Mouse (Mus musculus) embryo, embryonic 10 days (tissue): ENCODE data around the gene Gstp3.
"Not testable (repeated sequence)": the region's sequence is repeated elsewhere in the genome, so short reads cannot be mapped to it uniquely, and the experiment has no call there.

Source experiments
- DNase-seq: peaks from one replicate; pipeline ENCODE4 v3.0.0-alpha.2; 2015; ENCODE audit warnings: low spot score

Gstp3 gene

DNA sequence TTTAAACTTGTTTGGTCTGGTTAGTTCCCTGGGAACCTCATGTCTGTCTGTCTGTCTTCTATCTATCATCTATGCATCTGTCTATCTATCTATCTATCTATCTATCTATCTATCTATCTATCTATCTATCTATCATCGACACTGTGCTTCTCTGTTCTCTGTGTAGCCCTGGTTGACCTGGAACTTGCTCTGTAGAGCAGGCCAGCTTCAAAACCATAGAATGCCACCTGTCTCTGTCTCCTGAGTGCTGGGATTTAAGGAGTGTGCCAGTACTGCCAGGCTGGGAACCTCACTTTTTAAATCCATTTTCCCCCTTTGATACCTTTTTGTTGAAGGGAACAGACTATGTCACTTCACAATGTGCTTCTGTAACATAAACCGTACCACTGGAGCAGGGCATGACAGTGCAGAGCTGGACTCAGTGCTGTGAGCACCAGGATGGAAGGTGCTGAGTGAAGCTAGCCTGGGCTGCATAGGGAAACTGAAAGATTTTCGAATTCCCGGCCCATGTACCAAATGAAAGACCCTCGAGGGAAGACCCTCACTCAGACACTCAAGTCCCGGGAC lies 1.6 kb upstream of the Gstp3 start:
- no peak for DNase-seq

DNA sequence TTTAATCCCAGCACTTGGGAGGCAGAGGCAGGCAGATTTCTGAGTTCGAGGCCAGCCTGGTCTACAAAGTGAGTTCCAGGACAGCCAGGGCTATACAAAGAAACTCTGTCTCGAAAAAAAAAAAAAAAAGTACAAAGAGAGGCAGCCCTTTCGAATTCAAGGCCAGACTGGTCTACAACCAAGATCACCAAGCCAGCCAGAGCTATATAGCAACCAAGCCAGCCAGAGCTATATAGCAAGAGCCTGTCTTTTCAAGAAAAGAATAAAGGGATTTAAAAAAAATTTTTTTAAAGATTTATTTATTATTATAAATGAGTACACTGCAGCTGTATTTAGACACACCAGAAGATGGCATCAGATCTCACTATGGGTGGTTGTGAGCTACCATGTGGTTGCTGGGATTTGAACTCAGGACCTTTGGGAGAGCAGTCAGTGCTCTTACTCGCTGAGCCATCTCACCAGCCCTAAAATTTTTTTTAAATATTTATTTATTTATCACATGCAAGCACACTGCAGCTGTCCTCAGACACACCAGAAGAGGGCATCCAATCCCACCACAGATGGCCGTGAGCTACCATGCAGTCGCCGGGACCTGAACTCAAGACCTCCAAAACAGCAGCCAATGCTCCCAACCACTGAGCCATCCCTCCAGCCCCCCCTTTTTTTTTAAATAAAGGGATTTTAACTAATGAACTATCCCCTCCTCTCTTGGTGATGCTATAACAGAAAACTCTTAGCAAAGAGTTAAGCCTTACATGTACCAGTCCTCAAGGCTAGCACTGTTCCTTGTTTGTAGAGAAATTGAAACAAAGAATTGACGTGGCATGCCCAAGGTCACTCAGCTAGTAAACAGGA lies 902 bp upstream of the Gstp3 start:
- DNase-seq: not testable (repeated sequence)

DNA sequence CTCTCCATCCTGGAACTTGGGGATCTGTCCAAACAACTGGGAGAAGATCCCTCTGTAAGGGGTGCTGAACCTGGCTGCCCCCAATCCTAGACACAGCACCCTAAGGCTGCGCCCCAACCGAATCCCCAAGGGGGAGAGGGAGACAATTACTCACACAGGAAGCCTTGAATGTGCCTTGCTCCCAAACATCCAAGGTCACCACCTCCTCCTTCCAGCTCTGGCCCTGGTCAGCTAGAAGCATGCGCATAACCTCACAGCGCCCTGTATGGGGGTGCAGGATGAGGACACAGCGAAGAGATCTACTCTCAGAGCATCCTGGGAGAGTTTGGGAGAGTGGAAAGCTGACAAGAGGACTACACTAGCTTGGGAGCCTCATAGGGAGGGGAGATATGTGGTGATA lies 788 bp downstream of the Gstp3 start:
- DNase-seq: no peak

DNA sequence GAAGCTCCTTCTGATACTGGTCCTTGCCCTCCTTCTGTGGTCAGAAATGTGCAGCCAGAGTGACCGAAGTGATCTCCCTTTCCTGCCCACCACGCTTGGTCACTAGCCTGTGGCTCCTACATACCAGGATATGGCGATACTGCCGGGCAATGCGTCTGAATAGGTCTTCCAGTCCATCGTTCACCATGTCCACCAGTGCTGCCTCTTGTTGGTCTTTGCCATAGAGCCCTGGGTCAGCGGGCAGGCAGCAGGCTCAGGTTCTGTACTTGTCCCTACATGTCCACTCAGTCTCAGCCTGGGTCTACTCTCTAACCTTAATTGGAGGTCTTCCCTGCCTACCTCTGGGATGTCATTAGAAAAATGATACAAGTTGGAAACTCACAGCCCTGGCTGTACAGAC lies 1.4 kb downstream of the Gstp3 start:
- no peak for DNase-seq

DNA sequence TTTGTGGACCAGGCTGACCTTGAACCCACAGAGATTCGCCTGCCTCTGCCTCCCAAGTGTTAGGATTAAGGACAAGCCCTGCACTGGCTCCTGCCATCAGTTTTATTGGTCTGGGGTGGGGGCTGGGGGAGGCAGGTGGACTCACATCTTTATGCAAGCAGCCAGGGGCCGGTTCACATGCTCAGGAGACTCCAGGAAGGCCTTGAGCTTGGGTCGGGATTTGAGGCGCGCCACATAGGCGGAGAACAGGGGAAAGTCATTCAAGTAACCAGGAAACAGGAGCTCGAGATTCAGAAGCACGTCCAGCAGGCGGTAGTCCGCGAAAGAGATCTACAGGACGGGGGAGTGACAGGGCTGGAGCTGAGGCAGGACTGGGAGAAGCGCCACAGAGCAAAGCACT lies 2.0 kb downstream of the Gstp3 start:
- DNase-seq: no peak

DNA sequence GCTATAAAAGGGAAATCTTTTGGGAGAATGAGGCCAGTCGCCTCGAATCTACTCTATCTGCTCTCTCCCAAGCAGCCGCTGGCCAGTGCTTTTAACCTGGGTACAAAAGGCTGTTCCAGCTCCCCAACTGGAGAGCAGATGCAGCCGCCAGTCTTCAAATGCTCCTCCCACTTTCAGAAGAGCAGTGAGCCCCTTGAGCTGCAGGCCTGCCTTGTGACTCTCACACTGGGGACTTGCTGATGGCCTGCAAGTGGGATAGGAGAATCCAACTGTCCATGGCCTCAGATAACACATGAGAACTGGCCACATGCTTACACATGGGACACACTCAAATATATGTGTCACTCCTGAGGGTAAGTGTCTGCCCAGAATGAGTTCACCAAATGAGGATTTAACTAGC lies 2.6 kb downstream of the Gstp3 start:
- no peak for DNase-seq

DNA sequence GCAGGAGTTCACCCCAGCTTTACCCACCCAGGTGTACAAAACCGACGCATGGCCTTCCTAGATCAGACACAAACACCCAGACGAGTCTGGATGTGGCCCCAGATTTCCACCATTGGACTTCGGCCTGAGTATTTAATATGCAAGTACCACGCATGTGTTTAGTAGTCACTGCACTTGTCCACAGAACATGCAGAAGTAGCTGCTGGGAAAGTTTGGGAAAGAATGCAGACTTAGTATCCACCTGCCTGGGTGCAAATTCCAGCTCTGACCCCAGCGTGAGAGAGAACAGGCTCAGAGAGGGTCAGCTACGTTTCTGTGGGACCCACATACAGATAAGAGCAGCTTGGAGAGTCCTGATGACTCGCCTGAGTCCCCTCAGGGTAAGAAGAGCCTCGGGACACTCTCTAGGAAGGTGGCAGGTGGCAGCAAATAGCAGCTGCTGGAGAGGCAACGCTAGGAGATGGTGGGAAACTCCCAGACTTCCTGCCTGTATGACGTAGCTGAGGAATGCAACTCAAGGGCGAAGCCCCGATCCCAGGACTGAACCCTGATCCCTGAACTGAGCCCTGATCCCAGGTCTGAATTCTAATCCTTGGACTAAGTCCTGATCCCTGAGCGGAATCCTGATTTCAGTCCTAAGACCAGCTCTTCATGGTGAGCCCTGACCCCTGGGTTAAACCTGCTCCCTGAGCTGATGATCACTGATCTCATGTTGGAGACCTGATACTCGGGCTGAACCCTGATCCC lies 3.2 kb downstream of the Gstp3 start:
- no peak for DNase-seq

DNA sequence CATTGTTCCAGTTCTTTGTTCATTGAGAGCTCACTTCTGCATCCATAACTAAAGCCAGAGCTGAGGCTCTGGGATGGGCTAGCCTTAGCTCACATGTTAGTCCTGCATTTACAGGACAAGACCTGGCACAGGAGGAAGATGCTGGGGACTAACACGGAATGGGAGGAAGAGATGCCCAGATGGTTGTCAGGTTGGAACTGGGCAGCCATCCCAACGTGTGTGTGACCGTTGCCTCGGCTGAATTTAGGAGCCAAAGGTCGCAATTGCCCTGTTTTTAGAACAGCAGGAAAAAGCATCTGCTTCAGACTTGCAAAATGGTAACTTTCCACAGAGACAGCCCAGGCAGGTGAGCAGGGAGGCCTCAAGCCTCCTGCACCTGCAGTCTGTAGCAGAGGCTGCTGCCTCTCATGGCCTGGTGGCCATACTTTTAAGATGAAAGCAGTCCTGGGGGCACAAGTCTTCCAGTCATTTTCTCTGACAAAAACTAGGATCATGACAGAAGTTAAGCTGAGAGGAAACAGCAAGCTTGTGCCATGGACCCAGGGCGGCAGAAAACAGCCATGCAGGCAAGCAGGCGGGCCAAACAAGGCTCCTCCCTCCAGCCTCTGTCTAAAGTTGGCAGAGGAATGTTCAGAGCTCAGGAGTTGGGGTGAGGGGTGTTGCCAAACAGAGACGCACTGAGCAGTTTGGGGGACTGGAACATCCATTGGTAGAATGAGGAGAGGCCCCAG lies 4.0 kb downstream of the Gstp3 start:
- DNase-seq: no peak

DNA sequence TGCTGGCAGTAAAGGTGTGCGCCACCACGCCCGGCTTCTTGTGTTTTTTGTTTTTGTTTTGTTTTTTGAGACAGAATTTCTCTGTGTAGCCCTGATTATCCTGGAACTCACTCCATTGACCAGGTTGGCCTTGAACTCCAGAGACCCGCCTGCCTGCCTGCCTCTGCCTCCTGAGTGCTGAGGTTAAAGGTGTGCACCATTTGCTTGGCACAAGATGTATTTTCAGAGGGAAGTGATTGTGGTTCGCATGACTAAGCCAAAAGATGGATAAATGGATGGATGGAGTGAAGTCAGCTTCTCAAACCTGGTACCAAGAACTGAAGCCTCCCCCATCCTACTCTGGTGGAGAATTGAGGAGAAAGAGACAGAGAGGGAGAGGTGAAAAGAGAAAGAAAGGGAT lies 4.8 kb downstream of the Gstp3 start:
- DNase-seq: no peak

DNA sequence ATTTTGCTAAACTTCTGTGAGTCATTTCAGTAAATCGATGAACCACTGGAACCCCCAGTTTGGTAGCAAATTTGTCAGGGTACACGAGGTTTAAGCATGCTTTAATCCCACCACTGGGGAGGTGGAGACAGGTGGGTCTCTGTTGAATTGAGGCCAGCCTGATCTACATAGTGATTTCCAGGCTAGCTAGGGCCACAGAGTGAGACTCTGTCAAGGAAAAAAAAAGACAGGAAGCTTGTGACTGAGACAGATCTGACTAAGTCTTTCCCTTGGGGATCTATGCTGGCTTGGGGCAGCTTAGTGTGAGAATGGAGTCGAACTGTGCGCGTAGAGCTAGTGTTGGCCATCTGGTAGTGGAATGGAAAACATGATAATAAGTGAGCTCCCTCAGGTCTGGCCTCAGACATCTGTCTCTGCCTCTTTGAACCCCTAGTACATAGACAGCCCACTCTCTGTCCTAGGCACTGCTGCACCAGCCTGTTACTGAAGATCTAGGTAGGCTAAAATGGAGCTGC lies 6.8 kb downstream of the Gstp3 start:
- DNase-seq: no peak

DNA sequence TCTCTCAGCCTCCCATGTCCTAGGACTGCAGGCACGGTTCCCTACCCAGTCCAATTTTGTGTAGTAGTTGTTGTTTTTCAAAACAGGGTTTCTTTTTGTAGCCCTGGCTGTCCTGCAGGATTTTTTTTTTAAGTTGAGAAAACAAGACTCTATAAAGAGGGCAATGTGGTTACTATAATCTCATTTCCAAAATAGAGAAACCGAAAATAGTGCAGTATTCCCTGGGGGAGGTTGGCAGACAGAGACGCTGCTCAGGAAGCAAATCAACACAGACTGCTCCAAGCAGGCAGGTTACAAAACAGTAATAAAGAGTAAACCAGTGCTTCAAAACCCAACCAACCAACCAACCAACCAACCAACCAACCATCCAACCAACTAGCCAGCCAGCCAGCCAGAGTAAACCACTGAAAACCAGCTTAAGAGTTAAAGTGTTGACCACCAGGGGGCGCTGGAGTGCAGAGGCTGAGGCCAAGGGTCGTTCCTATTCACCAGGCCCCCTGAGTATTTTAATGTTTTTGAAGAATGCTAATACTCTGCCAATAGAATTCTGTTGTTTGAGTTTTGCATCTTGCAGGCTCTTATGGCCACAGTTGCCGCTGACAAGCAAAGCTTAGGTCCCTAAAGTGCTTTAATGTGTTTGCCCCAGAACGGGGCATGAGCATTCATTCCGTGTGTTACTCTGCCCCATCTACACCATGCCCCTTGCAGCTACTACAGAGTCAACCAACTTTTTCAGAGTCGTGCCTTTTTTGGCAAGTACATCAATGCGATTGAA lies 7.4 kb downstream of the Gstp3 start:
- DNase-seq: peak; percentile 83

DNA sequence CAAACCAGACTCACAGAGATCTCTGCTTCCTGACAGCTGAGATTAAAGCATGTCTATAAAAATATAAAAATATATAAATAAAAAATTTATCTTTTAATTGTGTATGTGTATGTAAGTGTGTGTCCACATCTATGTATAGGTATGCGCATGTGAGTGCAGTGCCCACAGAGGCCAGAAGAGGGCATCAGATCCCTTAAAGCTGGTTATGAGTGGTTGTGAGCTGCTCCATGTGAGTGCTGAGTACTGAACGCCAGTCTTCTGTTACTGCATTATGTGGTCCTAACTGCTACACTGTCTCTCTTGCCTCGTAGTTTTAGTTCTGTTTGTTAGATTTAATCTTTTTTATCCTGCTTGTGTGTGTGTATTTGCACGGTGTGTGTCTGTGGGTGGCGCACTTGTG lies 8.4 kb downstream of the Gstp3 start:
- no peak for DNase-seq

DNA sequence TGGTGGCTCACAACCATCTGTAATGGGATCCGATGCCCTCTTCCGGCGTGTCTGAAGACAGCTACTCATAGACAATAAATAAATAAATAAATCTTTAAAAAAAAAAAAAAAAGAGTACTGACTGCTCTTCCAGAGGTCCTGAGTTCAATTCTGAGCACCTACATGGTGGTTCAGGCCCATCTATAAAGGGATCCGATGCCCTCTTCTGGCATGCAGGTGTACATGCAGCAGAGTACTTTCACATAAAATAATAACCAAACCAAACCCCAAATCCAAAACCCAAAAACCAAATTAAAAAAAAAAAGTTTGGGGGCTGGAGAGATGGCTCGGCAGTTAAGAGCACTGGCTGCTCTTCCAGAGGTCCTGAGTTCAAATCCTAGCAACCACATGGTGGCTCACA lies 10.3 kb downstream of the Gstp3 start:
- not testable (repeated sequence) for DNase-seq

DNA sequence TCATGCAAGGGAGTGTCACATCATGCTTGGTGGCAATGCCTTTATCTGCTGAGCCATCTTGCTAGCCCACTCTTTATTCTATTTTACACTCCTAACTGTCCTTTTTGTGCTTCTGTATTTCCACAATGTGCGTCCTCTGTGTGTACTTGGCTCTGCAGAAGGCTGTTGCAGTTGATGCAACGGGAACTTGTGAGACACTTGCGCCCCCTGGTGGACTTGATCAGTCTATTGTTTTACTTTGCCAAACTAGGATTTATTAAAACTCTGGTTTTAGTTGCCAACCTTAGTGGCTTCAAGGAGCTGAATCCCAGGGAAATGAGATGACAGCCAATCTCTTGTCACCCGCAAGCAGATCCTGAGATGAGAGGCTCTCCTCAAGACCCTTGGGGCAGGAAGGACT lies 11.5 kb downstream of the Gstp3 start:
- DNase-seq: peak; percentile 91

DNA sequence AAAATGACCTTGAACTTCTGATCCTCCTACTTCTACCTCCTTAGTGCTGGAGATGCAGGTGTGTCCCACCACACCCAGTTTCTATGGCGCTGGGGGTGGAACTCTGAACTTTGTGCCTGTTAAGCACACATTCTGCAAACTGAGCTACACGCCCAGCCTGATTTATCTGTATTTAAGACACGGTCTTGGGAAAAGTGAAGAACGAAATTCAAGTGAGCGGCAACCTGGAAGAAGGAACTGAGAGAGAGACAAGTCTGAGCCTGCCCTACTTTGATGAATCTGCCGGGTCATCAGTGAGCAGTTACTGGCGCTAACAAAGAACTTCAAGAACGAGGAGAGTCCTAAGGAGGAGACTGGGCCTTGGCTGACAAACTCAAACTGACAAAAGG lies 12.5 kb downstream of the Gstp3 start:
- no peak for DNase-seq

DNA sequence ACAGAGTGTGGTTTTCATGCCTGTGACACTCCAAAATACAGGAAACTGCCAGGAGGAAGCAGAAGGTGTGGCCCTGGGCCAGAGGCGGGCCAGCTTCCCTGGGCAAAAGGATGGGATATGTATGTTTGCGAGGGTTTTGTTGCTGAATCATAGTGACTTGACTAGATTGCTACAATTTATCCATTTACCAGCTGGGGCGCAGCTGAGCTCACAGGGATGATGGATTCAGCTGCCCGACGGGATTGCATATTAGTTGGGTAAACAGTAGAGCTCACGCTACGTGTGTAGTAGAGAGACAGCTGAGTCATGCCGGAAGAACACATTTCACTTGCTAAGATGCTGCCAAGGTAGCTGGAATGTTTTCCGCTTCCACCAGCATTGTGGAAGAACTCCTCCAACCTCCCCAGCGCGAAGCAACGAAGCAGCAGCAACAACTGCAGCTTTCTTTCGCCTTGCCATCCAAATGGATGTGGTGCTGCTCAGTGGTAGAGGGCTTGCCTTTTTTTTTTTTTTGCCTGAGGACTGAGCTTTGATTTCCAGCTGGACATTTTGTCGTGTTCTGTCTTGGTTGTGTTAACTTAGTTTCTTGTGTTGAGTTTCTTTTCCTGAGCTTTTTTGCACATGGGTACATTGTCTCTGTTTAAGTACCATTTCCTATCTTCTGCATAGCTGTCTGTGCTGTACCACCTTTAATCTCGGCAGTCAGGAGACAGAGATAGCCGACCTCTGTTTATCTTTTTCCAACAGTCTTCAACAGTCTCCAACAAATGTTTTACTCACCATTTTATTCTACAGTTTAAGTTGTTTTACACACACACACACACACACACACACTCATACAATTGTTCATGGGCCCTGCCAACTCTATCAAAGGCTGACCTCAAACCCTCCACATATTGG lies 13.2 kb downstream of the Gstp3 start, which contains the start of gene Gstp2:
Gene Gstp2, minus strand, starts transcription at position 58 of the 900 bp plus-strand sequence.
- peak; percentile 60 for DNase-seq

DNA sequence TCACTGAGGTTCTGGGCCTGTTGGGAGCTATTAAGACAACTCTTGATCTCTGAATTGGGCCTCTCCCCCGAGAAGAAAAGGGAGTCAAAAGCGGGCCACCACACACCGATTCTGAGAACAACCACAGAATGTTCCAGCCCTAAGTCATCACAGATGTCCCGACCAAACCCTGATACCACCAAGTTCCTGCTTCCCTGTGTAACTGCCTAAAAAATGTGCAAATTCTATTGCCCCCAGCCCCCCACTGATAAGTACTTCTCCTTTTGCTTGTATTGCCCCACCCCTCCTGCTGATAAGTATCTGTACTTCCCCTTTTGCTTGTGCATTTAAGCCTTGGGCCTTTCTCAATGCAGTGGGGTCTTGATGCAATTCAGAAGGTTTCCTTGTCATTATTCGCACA lies 15.3 kb downstream of the Gstp3 start:
- DNase-seq: not testable (repeated sequence)

DNA sequence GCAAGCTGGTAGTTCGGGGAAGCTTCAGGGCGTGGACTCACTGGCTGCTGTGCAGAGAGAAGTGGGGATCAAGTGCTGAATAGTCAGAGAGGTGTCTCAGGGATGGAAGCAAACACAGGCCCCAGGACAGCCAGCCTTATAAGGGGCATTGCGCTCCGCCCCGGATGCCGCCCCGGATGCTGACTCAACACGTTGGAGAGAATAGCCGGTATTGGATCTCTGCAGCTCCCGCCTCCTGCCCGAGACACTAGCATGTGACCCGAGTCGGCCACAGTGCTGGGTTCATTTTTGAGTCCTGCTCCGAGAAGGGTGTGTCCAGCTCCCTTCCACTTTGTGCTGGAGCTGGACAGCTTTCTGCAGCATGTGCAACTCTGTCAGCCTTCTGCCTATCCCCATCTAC lies 17.2 kb downstream of the Gstp3 start:
- no peak for DNase-seq

DNA sequence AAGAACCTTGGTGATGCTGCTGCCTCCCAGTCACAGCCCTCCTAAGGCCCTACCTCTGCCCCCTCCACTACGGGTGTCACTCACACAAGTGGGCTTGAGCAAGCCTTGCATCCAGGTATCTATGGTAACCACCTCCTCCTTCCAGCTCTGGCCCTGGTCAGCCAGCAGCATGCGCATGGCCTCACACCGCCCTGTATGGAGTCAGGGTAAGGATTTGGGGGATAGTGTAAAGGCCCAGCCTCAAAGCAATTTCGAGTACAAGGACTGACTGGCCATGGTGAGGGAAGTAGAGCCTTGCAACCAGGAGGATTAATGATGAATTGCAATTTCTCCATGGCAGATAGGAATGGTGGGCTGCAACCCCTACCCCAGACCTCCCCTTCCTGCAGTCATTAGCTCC lies 17.9 kb downstream of the Gstp3 start:
- not testable (repeated sequence) for DNase-seq

DNA sequence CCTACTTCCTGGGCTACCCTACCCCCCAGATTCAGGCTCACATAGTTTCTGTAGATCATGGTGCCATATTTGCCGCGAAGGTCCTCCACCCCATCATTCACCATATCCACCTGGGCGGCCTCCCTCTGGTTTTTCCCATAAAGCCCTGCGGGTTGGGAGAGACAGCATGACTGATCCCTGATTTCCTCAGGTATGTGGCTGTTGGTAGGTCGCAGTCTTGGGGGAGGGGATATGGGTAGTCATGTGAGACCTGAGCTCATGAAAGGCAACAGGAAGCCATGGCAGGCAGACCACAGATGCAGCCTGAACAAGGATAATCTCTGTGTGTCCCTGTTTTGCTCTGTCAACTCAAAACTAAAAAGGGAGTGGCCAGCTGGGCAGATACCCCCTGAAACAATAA lies 18.4 kb downstream of the Gstp3 start:
- not testable (repeated sequence) for DNase-seq
